Mouse (Mus musculus): ENCODE measurements around the gene Ttc34. TPM values are rescaled to one million over a fixed set of nuclear protein-coding genes. Genes with fewer than 3 reads are reported as not detected.

Gene Ttc34
- total RNA-seq, 2 experiments from 2014 or later: 2.4 to 2.7 TPM

DNA sequence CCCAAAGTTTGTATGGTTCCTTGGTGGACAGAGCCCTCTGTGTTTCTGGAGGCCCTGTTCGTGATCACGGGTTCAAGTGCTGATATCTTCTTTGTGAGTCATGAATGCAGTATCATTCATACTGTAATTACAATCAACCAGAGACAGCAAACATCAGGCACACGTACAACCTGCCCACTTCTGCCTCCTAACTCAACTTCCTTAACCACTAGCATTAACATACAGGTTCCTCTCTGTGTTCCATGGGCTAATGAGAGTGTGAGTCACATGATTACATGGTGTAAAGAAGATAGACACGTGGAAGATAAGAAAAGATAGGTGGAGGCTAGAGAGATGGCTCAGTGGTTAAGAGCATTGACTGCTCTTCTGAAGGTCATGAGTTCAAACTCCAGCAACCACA, 79.4 kb downstream of the Ttc34 start:
- no peak for DNase-seq (ENCODE audit: low spot score in 2 of 2)
- intact Hi-C loops (cut with DNase I): loop anchor here (5.0 kb wide), 1 partner anchor 274 kb away; no protein-coding TSS in a partner anchor

Other genes starting within 250 kb of the Ttc34 start
- 1 to 10 TPM; 6.5 to 7.7 TPM for gene Prdm16, start 200.6 kb upstream of the Ttc34 start, total RNA-seq (2021)
- gene Actrt2, start 169.6 kb upstream of the Ttc34 start, total RNA-seq (2021): not detected
- gene Mmel1, start 32.1 kb downstream of the Ttc34 start, total RNA-seq (2021): under 1 TPM; 0.48 to 0.85 TPM
- gene Fam213b, start 61.7 kb downstream of the Ttc34 start, total RNA-seq (2021): 10 to 100 TPM; 47.5 to 51.4 TPM
- 1 to 10 TPM; 1.3 to 1.7 TPM for gene Tnfrsf14, start 91.1 kb downstream of the Ttc34 start, total RNA-seq (2021)
- 10 to 100 TPM; 35.8 to 41.3 TPM for gene Hes5, start 123.5 kb downstream of the Ttc34 start, total RNA-seq (2021)
- 10 to 100 TPM; 37.6 to 39.8 TPM for gene Pank4, start 126.7 kb downstream of the Ttc34 start, total RNA-seq (2021)
- gene Plch2, start 219.3 kb downstream of the Ttc34 start, total RNA-seq (2021): 10 to 100 TPM; 76.2 to 81.5 TPM
- gene Pex10, start 229.6 kb downstream of the Ttc34 start, total RNA-seq (2021): 10 to 100 TPM; 18.7 to 20.2 TPM
- gene Rer1, start 248.9 kb downstream of the Ttc34 start, total RNA-seq (2021): 10 to 100 TPM; 60.9 to 69.4 TPM
- 1 to 10 TPM; 8.6 to 9.7 TPM for gene Morn1, start 249.1 kb downstream of the Ttc34 start, total RNA-seq (2021)

Measured in left cerebral cortex, postnatal 25 days (tissue).